Mouse (Mus musculus) bone marrow, adult 2 months (tissue): ENCODE data around the gene Gfi1b. TPM values are rescaled to one million over a fixed set of nuclear protein-coding genes. Genes with fewer than 3 reads are reported as not detected.

Source experiments
- H3K27ac ChIP-seq: fragments of 200-500 bp; 2 replicates; pipeline ENCODE4 v1.5.1; 2012; ENCODE audit warnings: low read depth, mild to moderate bottlenecking, control low read depth, inconsistent platforms, low read length; ENCODE audit not compliant: control insufficient read depth, poor library complexity, insufficient read depth
- H3K4me1 ChIP-seq: fragments of 200-500 bp; 2 replicates; pipeline ENCODE4 v1.6.1; 2011; ENCODE audit warnings: low read length; ENCODE audit not compliant: control insufficient read depth, insufficient read depth
- H3K4me3 ChIP-seq: fragments of 200-500 bp; replicated peaks from 2 replicates; pipeline ENCODE3; 2011; ENCODE audit warnings: mild to moderate bottlenecking, low read depth, low read length, control low read depth; ENCODE audit not compliant: control insufficient read depth
- CTCF ChIP-seq: fragments of 200-500 bp; IDR thresholded peaks from 2 replicates; pipeline ENCODE4 v1.5.1; 2011; ENCODE audit warnings: low read length, control low read depth; ENCODE audit not compliant: control insufficient read depth, insufficient read depth
- POLR2A ChIP-seq: fragments of 200-500 bp; IDR thresholded peaks from 2 replicates; pipeline ENCODE4 v1.6.1; 2011; ENCODE audit warnings: low read depth, mild to moderate bottlenecking, control low read depth, low read length, borderline replicate concordance; ENCODE audit not compliant: control insufficient read depth
- WGBS: fragments of 180-500 bp; shearing (Covaris S2); methylation state at CpG from one replicate; pipeline ENCODE4 v1.1.7; 2018; 5-methylcytosine and 5-hydroxymethylcytosine counted together
- polyA plus RNA-seq: library from polyadenylated mRNA; stranded (reverse); fragments of >200 nt; gene quantifications from 2 replicates; pipeline ENCODE4 v1.2.4, GENCODE M21; 2011; ENCODE audit warnings: low replicate concordance; ENCODE audit not compliant: missing spikeins, insufficient read depth, insufficient read length

Gfi1b gene
- polyA plus RNA-seq, 1 experiment: 62.0 TPM

GRCm38 (mm10) chr2:28585730-28586129 is 36.1 kb downstream of the Gfi1b start:
- H3K4me1 ChIP-seq: no peaks in the 10 kb centered on the region
- 35% methylated on average over 2 of the region's 2 CpGs for WGBS
- TF ChIP-seq CTCF (no peak), POLR2A (no peak)
- H3K4me3 ChIP-seq: no peak overlapping the region
- H3K27ac ChIP-seq: no peak overlapping the region

GRCm38 (mm10) chr2:28585043-28585571 is 36.7 kb downstream of the Gfi1b start:
- WGBS: 14% methylated on average over 6 of the region's 6 CpGs
- Histone ChIP-seq H3K4me1 (no peaks in the 10 kb centered on the region), H3K27ac (no peak overlapping the region), H3K4me3 (no peak overlapping the region)
- peak; percentile 100 for TF ChIP-seq CTCF
- no peak for TF ChIP-seq POLR2A

- H3K27ac ChIP-seq: peak within 1 kb of the TSS; percentile 69
- peak within 1 kb of the TSS; percentile 91 for H3K4me3 ChIP-seq
- WGBS: 81% methylated on average over 9 of the region's 9 CpGs
- TF ChIP-seq POLR2A (no peak), CTCF (no peak)
- no peaks in the 10 kb centered on the region for H3K4me1 ChIP-seq
Observed at GRCm38 (mm10) chr2:28583651-28584050, 38.1 kb downstream of the Gfi1b start, which contains the start of gene Gtf3c5. TSS of gene Gtf3c5 (minus strand) at chr2:28583751.

GRCm38 (mm10) chr2:28582647-28583353 is 39.0 kb downstream of the Gfi1b start:
- TF ChIP-seq POLR2A (peak; percentile 86; the same call in 1 of the 2 replicates), CTCF (no peak; the same call in 1 of the 2 replicates)
- under 1% methylated on average over 56 of the region's 56 CpGs for WGBS
- Histone ChIP-seq H3K4me3 (peak overlapping the region; percentile 91), H3K27ac (peak overlapping the region; percentile 69), H3K4me1 (no peaks in the 10 kb centered on the region)

GRCm38 (mm10) chr2:28578003-28578402 is 43.8 kb downstream of the Gfi1b start:
- H3K4me1 ChIP-seq: no peaks in the 10 kb centered on the region
- no peak overlapping the region for H3K27ac ChIP-seq
- no peak overlapping the region for H3K4me3 ChIP-seq
- TF ChIP-seq POLR2A (no peak), CTCF (peak; percentile 62)
- 79% methylated on average over 5 of the region's 5 CpGs for WGBS

DNA sequence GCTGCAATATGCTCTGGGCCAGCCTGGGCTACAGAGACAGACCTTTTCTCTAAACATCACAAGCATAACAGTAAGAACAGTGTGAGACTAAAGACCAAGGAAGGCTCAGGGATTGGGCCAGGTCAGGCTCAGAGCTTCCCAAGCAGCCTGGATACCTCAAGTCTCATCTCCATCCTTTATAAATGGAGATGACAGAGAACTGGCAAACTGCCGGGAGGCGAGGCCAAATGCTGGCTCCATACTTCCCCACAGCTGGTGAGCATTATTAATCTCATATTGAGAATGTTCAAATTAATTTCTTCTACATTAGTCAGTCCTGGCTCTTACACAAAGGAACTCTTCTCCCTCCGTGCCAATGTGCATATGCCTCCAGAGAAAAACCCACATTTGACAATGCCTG is 45.0 kb downstream of the Gfi1b start:
- Histone ChIP-seq H3K27ac (no peak overlapping the region), H3K4me1 (no peaks in the 10 kb centered on the region), H3K4me3 (no peak overlapping the region)
- TF ChIP-seq CTCF: no peak
- TF ChIP-seq POLR2A: no peak
- 87% methylated on average over 3 of the region's 3 CpGs for WGBS

- no peaks in the 10 kb centered on the region for H3K4me1 ChIP-seq
- no peak for TF ChIP-seq POLR2A
- TF ChIP-seq CTCF: no peak
- 77% methylated on average over 4 of the region's 4 CpGs for WGBS
- H3K27ac ChIP-seq: no peak overlapping the region
- no peak overlapping the region for H3K4me3 ChIP-seq
Observed at GRCm38 (mm10) chr2:28575341-28575740, 46.4 kb downstream of the Gfi1b start.

DNA sequence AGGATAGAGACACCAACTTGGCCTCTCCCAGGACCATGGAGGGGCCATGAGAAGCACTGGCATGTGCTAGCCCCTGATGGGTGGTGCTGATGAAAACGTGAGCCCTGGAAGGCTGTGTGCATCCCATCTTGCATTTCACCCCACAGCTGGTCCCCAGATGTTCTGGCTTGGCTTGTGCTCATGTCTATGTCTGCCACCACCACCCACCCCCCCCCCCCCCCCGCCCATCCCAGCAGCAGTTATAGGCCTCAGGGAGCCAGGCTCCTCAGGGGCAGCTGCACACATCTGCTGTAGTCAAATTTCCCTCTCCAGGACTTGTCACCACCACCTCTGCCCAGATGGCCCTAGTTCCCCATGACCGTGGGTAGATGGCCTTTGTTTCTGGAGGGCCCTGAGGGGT is 51.9 kb downstream of the Gfi1b start:
- TF ChIP-seq CTCF (no peak), POLR2A (no peak)
- Histone ChIP-seq H3K4me3 (no peak overlapping the region), H3K4me1 (no peaks in the 10 kb centered on the region), H3K27ac (no peak overlapping the region)
- WGBS: 68% methylated on average over 3 of the region's 3 CpGs
